Mouse (Mus musculus) kidney, adult 2 months (tissue): ENCODE measurements around the gene Cep164. TPM values are rescaled to one million over a fixed set of nuclear protein-coding genes. Genes with fewer than 3 reads are reported as not detected.

Experiments used
- DNase-seq: peaks from one replicate; pipeline ENCODE4 v3.0.0; 2021
- H3K27ac ChIP-seq: fragments of 200-500 bp; 2 replicates; pipeline ENCODE4 v1.5.1; 2012; ENCODE audit warnings: low read depth, low read length, control low read depth, inconsistent platforms; ENCODE audit not compliant: insufficient read depth
- H3K27me3 ChIP-seq: fragments of 200-500 bp; replicated peaks from 2 replicates; pipeline ENCODE4 v1.6.1; 2012; ENCODE audit warnings: mild to moderate bottlenecking, moderate library complexity, low read length, inconsistent platforms; ENCODE audit not compliant: control insufficient read depth, insufficient read depth
- H3K36me3 ChIP-seq: fragments of 200-500 bp; 2 replicates; pipeline ENCODE4 v1.6.1; 2012; ENCODE audit warnings: mild to moderate bottlenecking, moderate library complexity, low read length, inconsistent platforms; ENCODE audit not compliant: control insufficient read depth, insufficient read depth
- H3K4me1 ChIP-seq: fragments of 200-500 bp; 2 replicates; pipeline ENCODE4 v1.6.1; 2011; ENCODE audit warnings: low read length; ENCODE audit not compliant: control insufficient read depth, insufficient read depth
- H3K4me3 ChIP-seq: fragments of 200-500 bp; 2 replicates; pipeline ENCODE4 v1.5.1; 2011; ENCODE audit warnings: mild to moderate bottlenecking, low read depth, low read length, control low read depth; ENCODE audit not compliant: insufficient read depth
- CTCF ChIP-seq: fragments of 200-500 bp; conservative IDR thresholded peaks from 2 replicates; pipeline ENCODE4 v1.5.1; 2011; ENCODE audit warnings: low read depth, mild to moderate bottlenecking, control low read depth, low read length, moderate library complexity, mixed read lengths; ENCODE audit not compliant: insufficient read depth, insufficient read length
- POLR2A ChIP-seq: fragments of 200-500 bp; IDR thresholded peaks from one replicate; pipeline ENCODE4 v1.6.1; 2011; ENCODE audit warnings: low read depth, low read length, control low read depth
- WGBS: fragments of 180-500 bp; shearing (Covaris S2); methylation state at CpG from one replicate; pipeline ENCODE4 v1.1.7; 2018; 5-methylcytosine and 5-hydroxymethylcytosine counted together
- polyA plus RNA-seq: library from polyadenylated mRNA; depleted of rRNA; stranded (reverse); fragments of >200 nt; gene quantifications from 2 replicates; pipeline ENCODE4 v1.2.3, GENCODE M21; 2012; rRNA removed

Gene Cep164
- polyA plus RNA-seq, 1 experiment = 14.6 TPM

GRCm38 (mm10) chr9:45739702-45740583 is 88.5 kb downstream of the Cep164 start:
- WGBS = 54% methylated on average over 17 of the region's 17 CpGs
- peak; percentile 10 for DNase-seq
- no peaks in the 10 kb centered on the region for H3K36me3 ChIP-seq

GRCm38 (mm10) chr9:45739001-45739701 is 89.3 kb downstream of the Cep164 start:
- no peak for TF ChIP-seq CTCF
- no peak for TF ChIP-seq POLR2A
- whole genome bisulfite sequencing = 68% methylated on average over 12 of the region's 12 CpGs
- Histone ChIP-seq H3K27ac (no peak overlapping the region), H3K27me3 (no peaks in the 10 kb centered on the region), H3K4me1 (no peaks in the 10 kb centered on the region), H3K4me3 (no peak overlapping the region), H3K36me3 (no peaks in the 10 kb centered on the region)
- no peak for DNase-seq

More at GRCm38 (mm10) chr9:45739702-45740583, 88.5 kb downstream of the Cep164 start:
- H3K27me3 ChIP-seq = no peaks in the 10 kb centered on the region
- no peaks in the 10 kb centered on the region for H3K4me1 ChIP-seq
- no peak for TF ChIP-seq CTCF
- TF ChIP-seq POLR2A = no peak
- no peak overlapping the region for H3K4me3 ChIP-seq
- no peak overlapping the region for H3K27ac ChIP-seq

- TF ChIP-seq POLR2A (no peak), CTCF (no peak)
- no peak overlapping the region for H3K27ac ChIP-seq
- no peaks in the 10 kb centered on the region for H3K27me3 ChIP-seq
- 61% methylated on average over 6 of the region's 6 CpGs for WGBS
- no peaks in the 10 kb centered on the region for H3K4me1 ChIP-seq
- no peak for DNase-seq
- no peaks in the 10 kb centered on the region for H3K36me3 ChIP-seq
- no peak overlapping the region for H3K4me3 ChIP-seq
Observed at GRCm38 (mm10) chr9:45733246-45733645, 95.2 kb downstream of the Cep164 start.

GRCm38 (mm10) chr9:45731851-45732250 is 96.6 kb downstream of the Cep164 start:
- no peak for TF ChIP-seq POLR2A
- no peak for TF ChIP-seq CTCF

GRCm38 (mm10) chr9:45719997-45720396 is 108.5 kb downstream of the Cep164 start:
- TF ChIP-seq POLR2A (no peak), CTCF (no peak)
- DNase-seq = no peak
- Histone ChIP-seq H3K27me3 (no peaks in the 10 kb centered on the region), H3K27ac (no peak overlapping the region), H3K4me3 (no peak overlapping the region), H3K36me3 (no peaks in the 10 kb centered on the region), H3K4me1 (no peaks in the 10 kb centered on the region)
- WGBS = 38% methylated on average over 7 of the region's 7 CpGs

More at GRCm38 (mm10) chr9:45731851-45732250, 96.6 kb downstream of the Cep164 start:
- Histone ChIP-seq H3K4me1 (no peaks in the 10 kb centered on the region), H3K27me3 (no peaks in the 10 kb centered on the region), H3K36me3 (no peaks in the 10 kb centered on the region), H3K4me3 (no peak overlapping the region), H3K27ac (no peak overlapping the region)
- WGBS = 84% methylated on average over 5 of the region's 5 CpGs
- no peak for DNase-seq

Other genes with a start within 250 kb of the Cep164 start
- 26.8 and 31.7 TPM in 2 replicates for gene Bace1, start 9.9 kb upstream of the Cep164 start, polyA plus RNA-seq
- 32.0 and 53.8 TPM in 2 replicates for gene Pcsk7, start 77.8 kb upstream of the Cep164 start, polyA plus RNA-seq
- gene Rnf214, start 78.2 kb upstream of the Cep164 start, polyA plus RNA-seq = 17.0 and 20.7 TPM in 2 replicates
- 50.3 and 93.5 TPM in 2 replicates for gene Tagln, start 107.4 kb upstream of the Cep164 start, polyA plus RNA-seq
- 345 and 570 TPM in 2 replicates for gene Sidt2, start 126.6 kb upstream of the Cep164 start, polyA plus RNA-seq
- gene Pafah1b2, start 184.0 kb upstream of the Cep164 start, polyA plus RNA-seq = 17.6 and 21.1 TPM in 2 replicates
- 29.2 and 32.2 TPM in 2 replicates for gene Sik3, start 184.1 kb upstream of the Cep164 start, polyA plus RNA-seq